Mouse (Mus musculus) bone marrow, adult 2 months (tissue): Measurements from ENCODE around the gene Slc51a.

Experiments used
- CTCF ChIP-seq: fragments of 200-500 bp; IDR thresholded peaks from 2 replicates; pipeline ENCODE4 v1.5.1; 2011; ENCODE audit warnings: low read length, control low read depth; ENCODE audit not compliant: control insufficient read depth, insufficient read depth
- POLR2A ChIP-seq: fragments of 200-500 bp; IDR thresholded peaks from 2 replicates; pipeline ENCODE4 v1.6.1; 2011; ENCODE audit warnings: low read depth, mild to moderate bottlenecking, control low read depth, low read length, borderline replicate concordance; ENCODE audit not compliant: control insufficient read depth

DNA sequence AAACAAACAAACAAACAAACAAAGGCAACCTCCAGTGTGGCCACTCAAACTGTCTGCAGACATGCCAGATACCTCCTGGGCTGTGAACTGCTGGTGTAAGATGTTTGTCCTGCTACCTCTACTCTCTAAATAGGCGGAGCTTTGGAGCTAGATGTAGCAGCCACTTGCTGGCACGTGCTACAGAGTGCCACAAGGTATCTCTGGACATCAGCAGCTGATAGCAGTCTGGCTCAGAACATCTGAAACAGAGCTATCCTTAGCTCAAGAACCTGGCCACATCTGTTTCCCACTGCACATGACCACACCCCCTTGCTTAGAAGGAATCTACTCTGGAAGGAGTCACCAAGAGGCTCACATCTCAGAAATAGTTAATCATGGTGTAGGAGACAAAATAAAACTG is 2.5 kb downstream of the Slc51a start:
- no peak for TF ChIP-seq CTCF
- no peak for TF ChIP-seq POLR2A
